Comparison of ENCODE assay signal across 20 mouse cellular contexts in the genomic region with DNA sequence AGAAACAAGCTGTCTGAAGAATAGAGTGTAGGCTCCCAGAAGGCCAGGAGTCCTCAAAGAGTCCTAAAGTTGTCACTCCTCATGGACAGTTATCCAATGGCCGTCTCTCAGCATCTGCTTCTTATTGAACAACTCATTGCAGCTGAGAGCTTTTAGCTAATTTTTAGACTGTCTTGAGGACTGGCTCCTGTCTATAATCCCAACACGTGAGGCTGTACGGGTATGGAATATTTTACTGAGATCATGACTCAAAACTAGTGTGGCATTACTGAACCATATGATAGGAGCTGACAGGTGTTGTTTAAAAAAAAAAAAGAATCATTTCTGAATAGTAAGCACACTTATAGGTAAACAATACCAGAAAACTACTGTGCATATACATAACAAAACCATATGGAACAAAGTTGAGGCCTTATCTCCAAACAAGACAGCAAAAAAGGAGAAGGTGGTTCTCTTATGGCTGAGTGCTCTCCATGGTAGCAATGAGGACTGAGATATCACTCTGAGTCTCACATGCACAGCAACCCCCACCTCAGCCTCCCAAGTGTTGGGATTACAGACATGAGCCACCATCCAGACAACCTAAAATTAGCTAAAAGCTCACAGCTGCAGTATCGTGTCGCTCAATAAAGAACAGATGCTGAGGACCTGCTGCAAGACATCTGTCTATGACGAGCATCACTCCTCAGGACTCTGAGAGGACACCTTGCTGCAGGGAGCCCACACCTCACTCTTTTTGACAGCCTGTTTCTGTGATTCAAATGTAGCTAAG. TPM values are rescaled to one million over a fixed set of nuclear protein-coding genes. Genes with fewer than 3 reads are reported as not detected.
DNase-seq lines count a peak whose midpoint lies in the region; ATAC-seq and TF ChIP-seq lines count a peak whose summit lies in the region.
"Had no signal": no experiment of that assay in that cellular context is flagged by ENCODE, and none has a peak within 500 bp of the region (broad histone marks: within the 10 kb centered on the region; RNA-seq: fewer than 3 reads in every experiment).

No protein-coding gene starts in this region.

- H3K4me3 ChIP-seq in heart, embryonic 13.5 days, result no peak overlapping the region
- H3K4me3 ChIP-seq in limb, embryonic 14.5 days (replicated peaks; ENCODE audit: low read length), result no peak overlapping the region
- no peak overlapping the region for H3K4me3 ChIP-seq in limb, embryonic 10.5 days
- H3K4me3 ChIP-seq in MEL (ENCODE audit: control insufficient read depth in 1 of 2, insufficient read depth in 1 of 2, low read depth in 2 of 2, low read length in 2 of 2), result no peak overlapping the region
- H3K4me3 ChIP-seq: hindbrain, embryonic 10.5 days had no signal

- H3K79me2 ChIP-seq in MEL (ENCODE audit: control insufficient read depth, insufficient read depth, low read length, poor library complexity), result no peaks in the 10 kb centered on the region

- no peak for TF ChIP-seq POLR2A in limb, embryonic 14.5 days (IDR thresholded peaks at IDR 0.05; ENCODE audit: borderline replicate concordance, extremely low read depth, insufficient read depth, insufficient read length)
- no peak for TF ChIP-seq POLR2A in MEL (IDR thresholded peaks at IDR 0.05; ENCODE audit: control insufficient read depth in 1 of 2, insufficient read depth in 1 of 2, low read depth in 1 of 2, low read length in 2 of 2, poor library complexity in 1 of 2)

- H3K9ac ChIP-seq in heart, embryonic 13.5 days, result no peak overlapping the region
- H3K9ac ChIP-seq in limb, embryonic 14.5 days (ENCODE audit: low read depth, low read length, severe bottlenecking), result no peak overlapping the region
- H3K9ac ChIP-seq in MEL (ENCODE audit: control insufficient read depth, low read depth, low read length, poor library complexity, severe bottlenecking), result no peak overlapping the region

- peaks cover 34% of the 10 kb centered on the region for H3K4me1 ChIP-seq in heart, embryonic 13.5 days
- H3K4me1 ChIP-seq in limb, embryonic 14.5 days (ENCODE audit: control insufficient read depth, insufficient read depth, low read length), result peaks cover 11% of the 10 kb centered on the region
- H3K4me1 ChIP-seq in limb, embryonic 10.5 days, result peaks cover 31% of the 10 kb centered on the region
- H3K4me1 ChIP-seq in MEL (ENCODE audit: control insufficient read depth in 1 of 2, insufficient read depth in 2 of 2, low read length in 2 of 2), result peaks cover 2 to 21% of the 10 kb centered on the region in 2 experiments

- no peak for TF ChIP-seq EP300 in MEL (IDR thresholded peaks at IDR 0.05; ENCODE audit: low read depth in 1 of 2, low read length in 2 of 2)

- DNase-seq in heart, postnatal 4 days, result no peak
- DNase-seq in limb, embryonic 14.5 days (ENCODE audit: low spot score), result no peak
- DNase-seq in limb, embryonic 10.5 days (ENCODE audit: low spot score), result no peak
- DNase-seq in MEL (ENCODE audit: low read depth, low spot score), result peak; percentile 72
- peak; percentile 28 for DNase-seq in brain, adult 2 months (ENCODE audit: low read depth, low spot score)
- no peak for DNase-seq in kidney, adult 11 months
- DNase-seq: adrenal gland, postnatal 14 days; cerebellum, adult 18-20 months; cerebellum, postnatal 10 days; gastrocnemius, postnatal 14 days; kidney, adult 9 months had no signal

- no peak for TF ChIP-seq CTCF in MEL (IDR thresholded peaks at IDR 0.05 in 2 of 3, conservative IDR thresholded peaks at IDR 0.05 in 1 of 3; ENCODE audit: control insufficient read depth in 1 of 3, insufficient read depth in 1 of 3, low read depth in 2 of 3, low read length in 3 of 3, poor library complexity in 1 of 3, severe bottlenecking in 1 of 3)

- H3K36me3 ChIP-seq in heart, embryonic 13.5 days, result no peaks in the 10 kb centered on the region
- H3K36me3 ChIP-seq in limb, embryonic 14.5 days (ENCODE audit: control insufficient read depth, insufficient read depth, low read length), result no peaks in the 10 kb centered on the region
- 0 out of 2 replicates have a peak, but pooled peaks cover 4% of the 10 kb centered on the region for H3K36me3 ChIP-seq in limb, embryonic 10.5 days
- H3K36me3 ChIP-seq in MEL (ENCODE audit: control insufficient read depth in 1 of 2, insufficient read depth in 2 of 2, low read length in 2 of 2), result peaks cover 0 to 10% of the 10 kb centered on the region in 2 experiments; a peak in 2 of 4 replicates
- H3K36me3 ChIP-seq: G1E; hindbrain, embryonic 10.5 days had no signal

- no peaks in the 10 kb centered on the region for H3K27me3 ChIP-seq in heart, embryonic 13.5 days (replicated peaks)
- H3K27me3 ChIP-seq in limb, embryonic 14.5 days (ENCODE audit: control insufficient read depth, insufficient read depth, low read length), result no peaks in the 10 kb centered on the region
- H3K27me3 ChIP-seq in limb, embryonic 10.5 days (ENCODE audit: low read depth, poor library complexity, severe bottlenecking), result no peaks in the 10 kb centered on the region
- H3K27me3 ChIP-seq in MEL (ENCODE audit: control insufficient read depth in 1 of 2, insufficient read depth in 2 of 2, low read length in 2 of 2), result no peaks in the 10 kb centered on the region
- H3K27me3 ChIP-seq: Patski had no signal

- H3K4me2 ChIP-seq in heart, embryonic 13.5 days, result 0 out of 2 replicates have a peak overlapping the region, but pooled peaks have one; percentile 3
- H3K4me2 ChIP-seq in limb, embryonic 14.5 days (replicated peaks; ENCODE audit: low read depth, low read length, severe bottlenecking), result no peak overlapping the region

- no peaks in the 10 kb centered on the region for H3K9me3 ChIP-seq in heart, embryonic 13.5 days
- H3K9me3 ChIP-seq in limb, embryonic 14.5 days (ENCODE audit: control insufficient read depth, low read length), result no peaks in the 10 kb centered on the region
- H3K9me3 ChIP-seq in limb, embryonic 10.5 days (replicated peaks), result no peaks in the 10 kb centered on the region
- H3K9me3 ChIP-seq in MEL (replicated peaks; ENCODE audit: insufficient read depth, low read length), result no peaks in the 10 kb centered on the region
- H3K9me3 ChIP-seq: hindbrain, embryonic 10.5 days had no signal

- WGBS in heart, embryonic 13.5 days, result 64% methylated on average over 6 of the region's 6 CpGs
- WGBS in limb, embryonic 14.5 days, result 48% methylated on average over 6 of the region's 6 CpGs
- WGBS in limb, embryonic 10.5 days, result 66% methylated on average over 6 of the region's 6 CpGs

- H3K27ac ChIP-seq in heart, embryonic 13.5 days (replicated peaks), result peak overlapping the region; percentile 58
- H3K27ac ChIP-seq in limb, embryonic 14.5 days (replicated peaks; ENCODE audit: low read depth, low read length), result no peak overlapping the region
- H3K27ac ChIP-seq in limb, embryonic 10.5 days, result no peak overlapping the region
- H3K27ac ChIP-seq in MEL (ENCODE audit: control insufficient read depth, low read depth, low read length), result no peak overlapping the region
- H3K27ac ChIP-seq: hindbrain, embryonic 10.5 days had no signal

- ATAC-seq in heart, embryonic 13.5 days (ENCODE audit: extremely low read depth, insufficient number of reproducible peaks, low FRiP score, low TSS enrichment), result no peak
- peak; percentile 38; the same call in 1 of the 2 replicates for ATAC-seq in limb, embryonic 14.5 days (ENCODE audit: low FRiP score, low read depth)
- ATAC-seq: activated CD4-positive, CD25-positive, alpha-beta regulatory T cell, adult 4 months; forebrain, embryonic 16.5 days; hindbrain, embryonic 16.5 days; inflammation-experienced regulatory T-cells, adult 6 months; intestine, postnatal 0 days; Patski had no signal

- TF ChIP-seq RAD21 in MEL (IDR thresholded peaks at IDR 0.05; ENCODE audit: low read depth, low read length), result no peak; the same call in 1 of the 2 replicates

TF ChIP-seq in MEL, 35 proteins besides CTCF, POLR2A, EP300 and RAD21 (continues in another document):
- TF ChIP-seq GATA1 (IDR thresholded peaks at IDR 0.05; ENCODE audit: low read depth, low read length), result peak; percentile 59; the same call in 1 of the 2 replicates
- TF ChIP-seq KAT2A (conservative IDR thresholded peaks at IDR 0.05; ENCODE audit: low read depth, low read length), result no peak
- TF ChIP-seq ZC3H11A (IDR thresholded peaks at IDR 0.05; ENCODE audit: low read depth, low read length), result no peak
- no peak for TF ChIP-seq HCFC1 (IDR thresholded peaks at IDR 0.05; ENCODE audit: low read depth, low read length)
- TF ChIP-seq POLR2AphosphoS5 (IDR thresholded peaks at IDR 0.05; ENCODE audit: borderline replicate concordance, low read depth, low read length), result no peak
- TF ChIP-seq TBP (IDR thresholded peaks at IDR 0.05; ENCODE audit: low read depth, low read length), result no peak
- no peak for TF ChIP-seq MAX (IDR thresholded peaks at IDR 0.05; ENCODE audit: low read length)
- TF ChIP-seq GABPA (IDR thresholded peaks at IDR 0.05; ENCODE audit: low read depth, low read length), result no peak
- TF ChIP-seq NELFE (IDR thresholded peaks at IDR 0.05; ENCODE audit: low read depth, low read length), result no peak
- TF ChIP-seq CHD1 (IDR thresholded peaks at IDR 0.05; ENCODE audit: low read depth, low read length), result no peak
- TF ChIP-seq BHLHE40 (IDR thresholded peaks at IDR 0.05; ENCODE audit: borderline replicate concordance, low read depth, low read length), result no peak
- TF ChIP-seq SIN3A (IDR thresholded peaks at IDR 0.05; ENCODE audit: low read length), result peak; percentile 94
- peak; percentile 31 for TF ChIP-seq SMC3 (IDR thresholded peaks at IDR 0.05; ENCODE audit: low read depth, low read length)
- TF ChIP-seq E2F4 (IDR thresholded peaks at IDR 0.05; ENCODE audit: borderline replicate concordance, low read depth, low read length), result no peak
- no peak for TF ChIP-seq TAL1 (IDR thresholded peaks at IDR 0.05; ENCODE audit: low read length)
- no peak for TF ChIP-seq JUND (IDR thresholded peaks at IDR 0.05; ENCODE audit: low read depth, low read length)
- TF ChIP-seq TCF12 (IDR thresholded peaks at IDR 0.05; ENCODE audit: low read depth, low read length), result no peak
- no peak for TF ChIP-seq ZNF384 (IDR thresholded peaks at IDR 0.05; ENCODE audit: low read depth, low read length)
- peak; percentile 54; the same call in 1 of the 2 replicates for TF ChIP-seq MYC (IDR thresholded peaks at IDR 0.05; ENCODE audit: low read depth, low read length)
- TF ChIP-seq MAFK (IDR thresholded peaks at IDR 0.05; ENCODE audit: borderline replicate concordance, low read depth, low read length), result no peak

RNA-seq across cellular contexts. Expression of gene Hhat, which starts 21.6 kb away (rescaled TPM):
- polyA plus RNA-seq in heart, embryonic 13.5 days (2015; fragmentation: Nextera tagmentation; extraction: Ambion mirVana), result 6.3 and 6.4 TPM in 2 replicates
- 1 to 10 TPM; 3.8 to 5.6 TPM for total RNA-seq in heart, postnatal 4 days (2021)
- 10.0 and 15.5 TPM in 2 replicates for polyA plus RNA-seq in limb, embryonic 14.5 days (2012; rRNA removed)
- polyA plus RNA-seq in limb, embryonic 14.5 days (2014; fragmentation: Nextera tagmentation; extraction: Ambion mirVana), result 12.6 and 14.7 TPM in 2 replicates
- polyA plus RNA-seq in limb, embryonic 10.5 days (2016; fragmentation: Nextera tagmentation; extraction: Ambion mirVana), result 13.2 and 13.7 TPM in 2 replicates
- 0.36 and 0.39 TPM in 2 replicates for total RNA-seq in MEL (2012; rRNA removed)
- 1 to 10 TPM in 1 of 2 experiments, not detected in 1; 1.0 TPM for polyA plus RNA-seq in MEL (2012; ENCODE audit: insufficient read depth in 1 of 2, insufficient read length in 2 of 2, low read depth in 1 of 2, low replicate concordance in 2 of 2, missing spikeins in 1 of 2)
- polyA plus RNA-seq: G1E had no signal

Comparison
In these comparisons a context has a peak if more than half of its experiments do, and no peak if none do; other contexts are left out.
1. DNase-seq: peak in MEL (single experiment) and brain, adult 2 months (single experiment); none in heart, postnatal 4 days (single experiment), limb, embryonic 14.5 days (single experiment), limb, embryonic 10.5 days (single experiment) and kidney, adult 11 months (single experiment).